Mouse (Mus musculus) layer of hippocampus, postnatal 36 days (tissue): ENCODE measurements around the gene Hist2h2bb. TPM values are rescaled to one million over a fixed set of nuclear protein-coding genes. Genes with fewer than 3 reads are reported as not detected.
"Not testable (repeated sequence)": the region's sequence is repeated elsewhere in the genome, so short reads cannot be mapped to it uniquely, and the experiment has no call there.

Source experiments
- DNase-seq, 2 experiments: peaks; one replicate each; pipeline ENCODE4 v3.0.0; 2022
- total RNA-seq, 2 experiments: library from RNA; stranded (reverse); gene quantifications; 2 replicates each; pipeline ENCODE4 v1.2.3; 2021

Gene Hist2h2bb
- total RNA-seq, 2 experiments from 2014 or later = 120 TPM

DNA sequence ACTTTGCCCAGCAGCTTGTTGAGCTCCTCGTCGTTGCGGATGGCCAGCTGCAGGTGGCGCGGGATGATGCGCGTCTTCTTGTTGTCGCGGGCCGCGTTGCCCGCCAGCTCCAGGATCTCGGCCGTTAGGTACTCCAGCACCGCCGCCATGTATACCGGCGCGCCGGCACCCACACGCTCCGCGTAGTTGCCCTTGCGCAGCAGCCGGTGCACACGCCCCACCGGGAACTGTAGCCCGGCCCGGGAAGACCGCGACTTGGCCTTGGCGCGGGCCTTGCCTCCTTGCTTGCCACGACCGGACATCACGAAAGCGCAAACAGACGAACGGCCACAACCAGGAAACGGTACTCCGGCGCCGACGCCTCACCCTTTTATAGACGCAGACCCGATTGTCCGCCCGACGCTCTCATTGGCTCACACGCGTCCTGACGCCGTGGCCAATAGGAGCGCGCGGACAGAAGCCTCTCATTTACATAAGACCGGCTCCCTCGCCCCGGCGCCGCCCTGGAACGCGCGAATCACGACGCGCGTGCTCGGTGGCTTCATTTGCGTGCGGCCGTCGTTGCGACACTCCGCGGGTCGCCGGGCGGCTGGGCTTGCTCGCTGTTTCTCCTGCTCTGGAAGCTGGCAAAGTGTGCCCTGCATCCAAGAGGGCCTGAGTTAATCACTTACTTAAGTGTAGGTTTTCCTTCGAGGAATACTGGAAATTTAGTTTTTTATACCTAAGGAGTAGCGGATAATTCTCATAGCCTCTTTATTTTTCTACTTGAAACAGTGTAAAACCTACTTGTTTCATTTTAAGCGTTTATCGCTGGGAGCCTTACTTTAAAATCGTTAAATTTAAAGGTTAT, 29.4 kb upstream of the Hist2h2bb start, which contains the start of gene Hist2h2aa2:
Gene Hist2h2aa2, minus strand, starts transcription at position 328 of the 850 bp plus-strand sequence.
- peak; percentile 97 for DNase-seq

DNA sequence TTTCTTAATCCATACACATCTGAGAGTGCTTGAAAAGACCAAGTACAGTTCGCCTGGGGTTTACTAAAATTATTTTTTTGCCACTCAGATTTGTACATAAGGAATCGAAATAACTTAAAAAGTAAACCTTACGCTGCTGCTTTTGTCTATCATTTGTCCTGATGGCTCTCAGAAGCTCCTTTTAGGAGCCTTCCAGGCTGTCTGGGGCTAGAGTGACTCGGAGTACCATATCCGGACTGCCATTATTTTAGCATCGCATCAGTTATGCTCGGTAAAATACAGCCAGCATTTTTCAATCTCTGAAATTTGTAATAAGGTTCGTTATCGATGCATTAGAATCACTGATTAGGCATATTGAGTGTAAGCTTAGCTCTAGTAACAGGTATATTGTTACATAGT, 28.8 kb upstream of the Hist2h2bb start:
- DNase-seq = no peak

DNA sequence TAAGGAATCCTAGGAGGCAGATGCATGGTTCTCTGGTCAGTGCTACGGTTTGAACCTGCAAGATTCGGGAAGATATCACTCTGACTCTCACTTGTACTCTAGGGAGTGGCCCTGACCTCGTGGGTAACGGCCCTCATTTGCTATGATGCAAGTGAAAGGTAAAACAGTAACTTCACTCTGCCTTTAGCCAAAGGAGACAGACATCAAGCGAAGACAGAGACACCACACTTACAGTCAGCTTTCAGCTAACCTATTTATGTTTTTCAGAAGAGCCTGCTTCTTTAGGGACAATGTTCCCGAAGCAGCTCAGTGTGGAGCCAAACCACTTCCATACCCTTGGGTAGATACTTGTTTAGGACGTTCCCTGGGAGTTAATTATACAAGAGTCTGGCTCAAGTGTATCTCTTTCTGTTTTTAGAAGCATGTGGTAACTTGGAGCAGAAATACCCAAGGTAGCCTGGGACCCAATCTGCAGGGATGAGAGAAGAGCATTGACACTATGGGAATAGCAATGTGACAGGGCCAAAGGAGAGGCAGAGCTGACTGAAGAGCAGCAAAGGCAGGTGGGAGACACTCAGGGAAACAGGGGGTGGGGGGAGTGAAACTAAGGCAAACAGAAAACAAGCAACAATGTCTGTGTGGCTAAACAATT, 25.5 kb upstream of the Hist2h2bb start:
- no peak for DNase-seq

DNA sequence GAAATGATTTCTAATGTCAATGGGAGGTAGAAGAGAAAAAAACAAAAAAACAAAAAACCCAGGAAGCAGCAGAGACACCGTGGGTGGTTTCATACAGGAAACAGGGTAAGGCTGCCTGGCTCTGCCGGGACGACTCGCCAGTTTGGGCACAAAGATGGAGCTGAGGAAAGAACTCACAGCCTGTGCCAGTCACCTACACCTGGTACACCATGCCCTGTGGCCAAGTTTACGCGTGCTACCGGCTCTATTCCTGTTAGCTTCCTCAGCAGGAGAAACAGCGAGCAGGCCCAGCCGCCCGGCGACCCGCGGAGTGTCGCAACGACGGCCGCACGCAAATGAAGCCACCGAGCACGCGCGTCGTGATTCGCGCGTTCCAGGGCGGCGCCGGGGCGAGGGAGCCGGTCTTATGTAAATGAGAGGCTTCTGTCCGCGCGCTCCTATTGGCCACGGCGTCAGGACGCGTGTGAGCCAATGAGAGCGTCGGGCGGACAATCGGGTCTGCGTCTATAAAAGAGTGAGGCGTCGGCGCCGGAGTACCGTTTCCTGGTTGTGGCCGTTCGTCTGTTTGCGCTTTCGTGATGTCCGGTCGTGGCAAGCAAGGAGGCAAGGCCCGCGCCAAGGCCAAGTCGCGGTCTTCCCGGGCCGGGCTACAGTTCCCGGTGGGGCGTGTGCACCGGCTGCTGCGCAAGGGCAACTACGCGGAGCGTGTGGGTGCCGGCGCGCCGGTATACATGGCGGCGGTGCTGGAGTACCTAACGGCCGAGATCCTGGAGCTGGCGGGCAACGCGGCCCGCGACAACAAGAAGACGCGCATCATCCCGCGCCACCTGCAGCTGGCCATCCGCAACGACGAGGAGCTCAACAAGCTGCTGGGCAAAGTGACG, 24.3 kb upstream of the Hist2h2bb start, which contains the start of gene Hist2h2aa1:
Gene Hist2h2aa1, plus strand, starts transcription at position 495 of the 884 bp plus-strand sequence.
- DNase-seq = peak; percentile 89

DNA sequence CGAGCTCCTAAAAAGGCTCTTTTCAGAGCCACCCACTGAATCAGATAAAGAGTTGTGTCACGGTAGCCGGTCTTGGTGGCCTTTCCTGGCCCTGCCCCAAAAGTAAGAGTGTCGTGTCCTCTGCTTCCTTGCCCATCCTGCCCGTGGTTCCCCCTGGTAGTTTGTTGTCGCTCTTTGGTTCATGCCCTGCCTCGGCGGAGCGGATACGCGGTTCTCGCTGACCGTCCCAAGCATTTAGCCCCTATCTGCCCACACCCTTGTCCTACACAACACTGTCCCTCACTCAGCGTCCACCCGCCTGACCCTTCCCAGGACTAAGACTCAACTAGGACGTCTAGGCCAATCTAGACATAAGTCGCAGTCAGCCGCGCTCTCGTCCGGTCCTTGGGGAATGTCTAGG, 23.5 kb upstream of the Hist2h2bb start:
- DNase-seq = not testable (repeated sequence)

DNA sequence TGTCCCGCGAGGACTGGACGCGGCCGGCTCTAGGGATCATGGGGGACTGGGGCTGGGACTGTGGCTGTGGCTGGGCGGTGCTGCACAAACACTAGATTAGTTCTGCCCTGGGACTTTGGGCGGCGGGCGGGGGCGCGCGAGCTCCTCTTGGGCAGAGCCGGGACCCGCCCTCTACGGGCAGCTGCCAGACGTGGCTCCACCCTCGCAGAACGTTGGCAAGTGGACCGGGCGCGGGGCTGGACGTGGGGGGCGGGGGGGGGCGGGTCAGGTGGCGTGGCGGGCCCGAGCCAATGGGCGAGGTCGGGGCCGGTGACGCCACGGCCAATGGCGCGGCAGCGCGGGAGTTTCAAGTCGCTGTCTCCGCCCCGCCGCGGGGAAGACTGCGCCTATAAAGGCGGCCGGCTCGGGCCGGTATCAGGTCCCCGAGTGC, 23.1 kb upstream of the Hist2h2bb start, which contains the start of gene Hist2h3c1:
Gene Hist2h3c1, plus strand, starts transcription at position 259 of the 430 bp plus-strand sequence.
- not testable (repeated sequence) for DNase-seq

DNA sequence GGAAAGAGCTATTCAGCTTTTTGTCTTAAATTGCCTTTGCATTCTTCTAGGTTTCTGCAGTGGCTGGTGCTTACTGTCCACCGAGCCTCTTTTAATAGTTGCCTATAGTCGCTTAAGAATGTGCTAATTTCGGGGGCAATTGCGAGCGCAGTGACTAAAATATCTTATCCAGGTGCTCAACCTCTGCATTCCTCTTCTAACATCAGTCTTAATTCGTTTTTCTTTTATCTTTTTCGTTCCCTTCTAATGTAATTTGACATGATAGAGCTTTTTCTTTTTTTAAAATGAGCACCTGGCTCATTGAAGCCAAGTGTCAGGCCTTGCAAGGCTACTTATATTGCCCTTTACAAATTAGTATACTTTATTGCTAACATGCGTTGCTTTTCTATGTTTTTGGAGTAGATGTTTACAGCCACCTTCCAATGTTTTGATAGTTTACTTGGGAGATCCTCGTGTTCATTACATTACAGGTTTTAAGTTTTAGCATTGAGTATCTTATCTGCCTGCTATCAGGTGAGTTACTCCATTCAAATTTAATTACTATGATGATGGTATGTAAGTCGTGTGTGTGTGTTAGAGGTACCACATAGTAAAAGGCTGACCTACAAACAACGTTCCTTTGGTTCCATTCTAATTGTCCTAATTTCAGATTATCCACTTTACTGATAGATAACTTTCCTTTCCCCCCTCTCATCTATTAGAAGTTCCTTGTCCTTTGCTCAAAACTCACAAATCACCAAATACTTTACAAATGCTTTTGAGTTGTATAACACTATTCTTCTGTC, 22.0 kb upstream of the Hist2h2bb start:
- DNase-seq = no peak

DNA sequence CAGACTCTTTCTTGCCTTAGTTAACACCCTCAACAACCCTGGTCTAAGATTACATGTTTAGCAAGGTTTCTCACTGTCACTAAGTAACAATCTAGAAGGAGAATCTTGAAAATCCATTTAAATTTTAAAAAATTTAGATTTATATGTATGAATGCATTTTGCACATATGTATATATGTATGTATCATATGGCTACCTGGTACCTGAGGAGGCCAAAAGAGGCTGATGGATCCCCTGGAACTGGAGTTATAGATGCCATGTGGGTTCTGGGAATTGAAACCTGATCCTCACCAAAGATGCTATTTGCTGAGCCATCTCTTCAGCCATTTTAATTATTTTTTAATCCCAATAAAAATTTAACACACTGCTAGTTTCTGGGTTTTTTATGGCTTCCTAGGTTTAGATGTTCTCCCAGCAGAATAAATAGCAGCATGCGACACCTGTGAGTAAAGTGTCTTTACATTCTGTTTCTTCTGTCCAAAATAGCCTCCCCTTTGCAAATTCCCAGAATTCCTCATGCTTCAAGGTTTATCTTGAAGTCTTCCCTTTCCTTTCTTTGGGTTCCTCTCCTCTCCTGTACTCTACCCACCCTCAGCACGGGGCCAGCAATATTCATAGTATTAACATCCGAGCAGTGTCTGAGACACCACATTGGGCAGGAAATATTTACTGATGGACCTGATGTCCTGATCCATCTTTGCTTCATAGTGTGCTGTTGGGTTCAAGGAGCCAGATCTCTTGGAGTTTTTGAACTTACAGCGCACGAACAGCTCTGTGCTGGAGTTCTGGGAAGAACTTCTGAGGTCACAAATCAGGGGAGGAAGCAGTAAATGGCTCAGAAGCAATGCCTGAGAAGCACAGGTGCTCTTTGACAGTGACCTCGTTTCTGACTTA, 21.2 kb upstream of the Hist2h2bb start:
- no peak for DNase-seq

DNA sequence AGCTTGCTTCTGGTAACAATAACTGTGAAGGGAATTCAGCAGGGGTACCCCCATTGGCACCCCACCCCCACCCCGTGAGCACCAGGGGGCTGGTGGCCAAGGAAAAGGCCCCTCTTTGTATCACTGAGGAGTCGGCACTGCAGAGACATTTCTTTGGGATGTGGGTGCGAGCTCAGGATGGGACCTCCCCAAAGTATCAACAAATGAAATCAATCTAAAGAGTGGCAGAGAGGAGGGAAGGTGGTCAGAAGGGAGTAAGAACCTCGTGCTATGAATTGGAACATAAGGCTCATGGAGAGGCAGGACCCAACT, 20.6 kb upstream of the Hist2h2bb start:
- no peak for DNase-seq

DNA sequence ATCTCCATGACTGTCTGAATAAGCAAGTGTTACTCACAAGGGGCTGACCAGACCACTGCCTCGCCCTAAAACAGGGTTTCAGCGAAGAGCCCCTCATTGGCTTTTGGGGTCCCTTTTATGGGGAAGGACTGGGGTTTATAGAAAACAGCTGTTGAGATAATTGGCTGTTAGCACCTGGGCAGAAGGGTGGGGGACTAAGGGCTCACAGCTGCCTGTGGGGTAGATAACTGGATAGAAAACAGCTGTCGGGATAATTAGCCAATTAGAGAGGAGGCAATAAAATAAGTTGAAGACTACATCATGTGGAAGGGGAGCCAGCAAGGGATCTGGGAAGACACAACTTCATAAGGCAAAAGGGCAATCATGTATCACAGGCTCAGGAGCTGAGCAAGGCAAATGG, 18.7 kb upstream of the Hist2h2bb start:
- DNase-seq = no peak

DNA sequence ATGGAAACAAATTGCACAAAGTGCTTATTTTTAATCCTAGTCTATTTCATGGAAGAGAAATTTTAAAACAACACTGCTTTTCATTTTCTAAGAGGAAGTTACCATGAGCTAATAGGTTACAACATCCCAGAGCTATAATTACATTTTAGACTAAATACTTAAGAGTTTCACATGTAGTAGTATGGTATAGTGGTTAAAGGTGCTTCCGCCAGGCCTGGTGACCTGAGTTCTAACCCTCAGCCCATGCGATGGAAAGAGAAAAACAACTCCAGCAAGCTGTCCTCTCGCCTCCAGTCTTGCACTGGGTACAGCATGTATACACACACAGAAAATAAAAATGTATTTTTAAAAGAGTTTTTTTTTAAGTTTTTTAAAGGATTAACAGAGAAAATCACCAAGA, 17.8 kb upstream of the Hist2h2bb start:
- DNase-seq = no peak

DNA sequence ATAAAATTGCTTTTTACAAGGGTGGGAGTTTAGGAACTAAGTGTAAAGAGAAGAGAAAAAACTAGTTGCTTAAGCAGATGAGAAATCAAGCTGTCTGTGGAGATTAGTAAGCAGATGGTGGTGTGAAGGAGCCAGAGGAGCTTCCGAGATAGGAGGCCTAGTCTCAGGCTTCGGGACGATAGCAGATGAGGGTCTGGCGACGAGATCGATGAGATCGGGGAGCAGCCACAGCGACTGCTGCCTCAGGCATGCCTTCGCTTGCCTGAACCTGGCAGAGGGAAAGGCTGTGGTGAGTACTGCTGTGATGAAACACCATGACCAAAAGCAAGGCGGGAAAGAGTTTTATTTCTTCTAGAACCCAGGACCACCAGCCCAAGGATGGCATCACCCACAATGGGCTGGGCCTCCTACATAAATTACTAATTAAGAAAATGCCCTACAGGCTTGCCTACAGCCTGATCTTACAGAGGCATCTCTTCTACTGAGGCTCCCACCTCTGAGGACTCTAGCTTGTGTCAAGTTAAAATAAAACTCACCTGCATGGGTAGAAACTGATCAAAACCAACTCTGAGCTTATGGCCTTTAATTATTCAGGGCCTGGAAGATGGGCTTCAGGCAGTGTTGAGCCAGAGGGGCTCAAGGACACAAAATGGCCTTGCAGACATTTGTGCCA, 14.7 kb upstream of the Hist2h2bb start:
- DNase-seq = no peak

DNA sequence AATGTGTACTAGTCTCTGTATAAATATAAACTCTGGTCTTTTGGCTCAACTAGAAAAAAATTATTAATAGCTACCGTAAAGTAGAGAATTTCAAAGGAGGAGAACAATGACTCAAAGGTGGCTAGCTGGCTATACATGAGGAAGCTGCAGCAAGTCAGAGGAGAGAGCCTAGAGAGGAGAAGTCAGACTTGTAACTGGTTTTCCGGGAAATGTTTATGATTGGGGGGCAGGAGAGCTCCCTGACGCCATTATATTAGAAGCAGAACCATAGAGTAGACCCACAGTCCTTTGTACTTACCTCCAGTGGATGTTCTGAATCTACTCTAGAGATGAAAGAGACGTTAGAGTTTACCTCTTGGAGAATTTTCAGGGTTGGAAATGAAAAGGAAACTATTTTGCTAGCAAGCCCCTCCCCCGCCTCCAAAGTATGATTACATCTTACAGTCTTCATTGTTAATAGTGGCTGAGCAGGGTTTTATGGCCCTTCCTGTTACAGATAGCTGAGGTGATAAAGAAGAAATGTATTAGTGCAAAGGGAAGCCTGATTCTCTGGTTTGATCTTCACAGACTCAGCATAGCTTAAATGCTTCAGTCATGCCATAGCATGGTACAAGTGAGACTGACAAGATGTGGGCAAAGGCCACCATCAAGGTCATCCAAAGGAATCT, 13.5 kb upstream of the Hist2h2bb start:
- no peak for DNase-seq

DNA sequence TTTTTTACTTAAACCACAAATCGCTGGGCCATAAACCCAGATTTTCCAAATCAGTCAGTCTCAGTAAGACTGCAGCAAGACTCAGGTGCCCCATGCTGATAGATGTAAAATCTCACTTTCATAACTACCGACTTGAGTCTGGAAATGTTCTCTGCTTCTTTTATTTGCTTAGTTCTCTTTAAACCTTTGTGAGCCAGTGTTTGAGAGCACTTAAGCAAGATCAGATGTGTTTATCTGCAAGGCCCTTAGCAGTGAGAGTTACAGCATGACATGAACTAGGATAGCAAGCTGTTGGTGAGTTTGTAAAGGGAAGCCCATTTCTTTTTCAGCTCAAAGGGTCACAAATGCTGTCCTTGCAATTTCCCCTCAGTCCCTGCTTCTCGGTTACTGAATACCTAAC, 12.4 kb upstream of the Hist2h2bb start:
- DNase-seq = no peak

DNA sequence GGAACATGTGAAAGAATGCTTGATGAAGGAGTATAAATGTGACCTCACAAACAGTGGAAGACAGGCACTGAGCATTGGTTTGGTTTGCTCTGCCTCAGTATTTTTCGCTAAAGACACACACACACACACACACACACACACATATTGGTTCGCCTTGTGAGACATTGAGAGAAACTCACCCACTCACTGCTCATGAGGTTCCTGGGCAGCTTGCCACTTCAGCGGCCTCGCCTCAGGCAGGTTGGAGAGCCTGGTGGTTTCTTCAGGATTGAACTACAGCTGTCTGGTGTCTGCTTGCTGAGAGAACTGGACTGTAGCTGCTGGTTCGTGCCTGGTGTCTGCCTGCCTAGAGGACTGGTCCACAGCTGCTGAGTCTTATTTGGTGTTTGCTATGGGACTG, 9.3 kb upstream of the Hist2h2bb start:
- DNase-seq = no peak

DNA sequence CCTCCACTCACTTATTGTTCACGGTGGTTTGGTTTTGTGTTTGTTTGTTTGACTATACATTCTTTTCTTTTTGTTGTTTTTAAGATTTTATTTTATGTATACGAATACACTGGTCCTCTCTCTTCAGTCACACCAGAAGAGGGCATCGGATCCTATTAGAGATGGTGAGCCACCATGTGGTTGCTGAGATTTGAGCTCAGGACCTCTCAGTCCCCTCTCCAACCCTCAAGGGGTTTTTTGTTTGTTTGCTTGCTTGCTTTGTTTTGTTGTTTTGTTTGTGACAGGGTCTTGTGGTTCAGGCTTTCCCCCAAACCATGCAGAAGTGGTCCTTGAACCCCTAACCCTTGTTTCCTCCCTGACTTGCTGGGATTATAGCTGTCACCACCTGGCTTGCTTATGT, 7.9 kb upstream of the Hist2h2bb start:
- DNase-seq = no peak

DNA sequence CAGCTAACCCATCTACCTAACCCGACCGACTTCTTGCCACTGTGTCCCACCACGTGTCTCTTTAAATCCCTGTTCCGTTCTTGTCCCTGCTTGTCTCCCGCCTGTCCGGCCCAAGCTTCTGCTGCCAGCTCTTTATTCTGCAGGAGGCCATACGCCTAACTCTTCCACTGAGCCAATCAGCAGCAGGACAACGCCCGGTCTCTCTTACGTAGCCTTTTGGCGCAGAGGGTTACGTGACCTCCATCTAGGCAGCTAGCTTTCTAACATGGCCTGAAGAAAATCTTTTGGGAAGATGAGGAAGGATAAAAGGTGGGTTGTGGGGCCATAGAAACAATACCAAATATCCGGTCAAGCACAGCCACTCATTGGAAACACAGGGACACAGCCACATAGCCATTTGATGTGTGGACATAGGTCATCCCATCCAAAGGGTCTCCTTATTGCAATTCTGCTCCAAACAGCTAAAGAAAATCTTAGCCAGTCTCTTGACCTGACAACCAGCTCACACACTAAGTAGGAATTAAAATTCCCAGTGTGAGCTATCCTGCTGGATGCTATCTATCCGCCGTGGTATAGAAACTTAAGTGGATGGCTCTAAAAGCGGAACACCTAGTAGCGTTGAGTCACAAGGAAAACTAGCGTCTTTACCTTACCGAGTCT, 7.2 kb upstream of the Hist2h2bb start:
- peak; percentile 72 to 76 for DNase-seq

DNA sequence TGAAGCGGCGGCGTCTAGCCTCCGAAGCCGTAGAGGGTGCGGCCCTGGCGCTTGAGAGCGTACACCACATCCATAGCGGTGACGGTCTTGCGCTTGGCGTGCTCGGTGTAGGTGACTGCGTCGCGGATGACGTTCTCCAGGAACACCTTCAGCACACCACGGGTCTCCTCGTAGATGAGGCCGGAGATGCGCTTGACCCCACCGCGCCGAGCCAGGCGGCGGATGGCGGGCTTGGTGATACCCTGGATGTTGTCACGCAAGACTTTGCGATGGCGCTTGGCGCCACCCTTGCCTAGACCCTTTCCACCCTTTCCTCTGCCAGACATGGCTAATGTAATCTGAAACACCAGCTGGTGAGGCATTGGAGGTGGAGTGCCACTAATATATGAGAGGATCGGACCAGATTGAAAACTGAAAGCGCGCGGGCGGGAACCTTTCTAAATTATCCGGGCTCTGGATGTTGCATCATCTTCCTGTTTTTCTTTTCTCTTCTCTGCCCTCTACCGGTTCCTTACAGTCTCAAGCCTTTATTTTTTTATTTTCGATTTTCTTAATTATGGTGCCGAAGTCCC, 6.5 kb upstream of the Hist2h2bb start, which contains the start of gene Hist2h4:
Gene Hist2h4, minus strand, starts transcription at position 333 of the 572 bp plus-strand sequence.
- peak; percentile 95 to 96 for DNase-seq
